Mouse (Mus musculus): Measurements from ENCODE around the gene Lrrc47. TPM values are rescaled to one million over a fixed set of nuclear protein-coding genes. Genes with fewer than 3 reads are reported as not detected.
A peak's percentile ranks its signal among the peaks of the same experiment; 100 is the strongest.

The Lrrc47 gene
- polyA plus RNA-seq, 1 experiment from 2014 or later: 22.7 TPM

DNA sequence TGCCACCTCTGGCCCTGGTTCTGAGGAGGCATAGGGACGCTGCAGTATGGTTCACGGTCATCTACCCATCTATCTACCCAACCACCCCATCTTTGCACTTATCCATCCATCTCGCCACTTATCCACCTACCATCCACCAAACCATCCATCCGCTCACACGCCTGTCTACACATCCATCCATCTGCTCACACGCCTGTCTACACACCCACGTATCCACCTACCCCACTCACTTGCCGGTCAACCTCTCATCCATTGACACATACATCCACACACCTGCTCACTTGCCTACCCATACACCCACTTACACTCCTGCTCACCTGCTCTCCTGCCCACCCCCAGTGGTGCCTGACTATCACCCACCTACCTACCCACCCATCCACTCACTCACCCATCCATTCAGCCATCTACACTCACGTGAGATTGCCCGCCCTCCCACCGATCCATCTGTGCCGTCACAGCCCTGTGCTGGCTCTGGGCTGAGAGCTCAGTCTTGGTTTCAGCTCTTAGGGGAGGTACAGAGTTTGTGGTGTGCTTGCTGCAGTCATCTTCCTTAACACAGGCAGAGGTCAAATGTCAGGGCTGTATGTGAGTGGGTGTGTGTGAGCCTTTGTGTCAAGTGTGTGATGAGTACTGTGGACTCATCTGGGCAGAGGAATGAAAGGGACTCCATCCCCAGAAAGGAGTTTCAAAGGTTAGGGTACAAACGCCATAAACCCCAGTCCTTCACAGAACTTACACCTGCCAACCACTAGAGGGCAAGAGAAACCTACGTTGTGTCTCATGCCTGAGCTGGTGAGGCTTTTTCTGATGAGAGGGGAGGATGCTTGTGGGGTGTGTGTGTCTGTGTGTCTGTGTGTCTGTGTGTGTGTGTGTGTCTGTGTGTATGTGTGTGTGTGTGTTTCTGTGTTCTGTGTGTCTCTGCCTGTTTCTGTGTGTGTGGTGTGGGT, 53.6 kb downstream of the Lrrc47 start:
- Histone ChIP-seq H3K27ac (no peak overlapping the region), H3K36me3 (ENCODE audit: insufficient read depth, low read length) (no peaks in the 10 kb centered on the region), H3K27me3 (ENCODE audit: insufficient read depth, low read length) (0 out of 2 replicates have a peak, but pooled peaks cover under 1% of the 10 kb centered on the region), H3K4me3 (replicated peaks; ENCODE audit: low read depth, low read length) (no peak overlapping the region), H3K9ac (ENCODE audit: low read depth, low read length) (no peak overlapping the region), H3K4me1 (replicated peaks; ENCODE audit: insufficient read depth, low read length) (no peaks in the 10 kb centered on the region), H3K4me2 (ENCODE audit: low read length) (no peak overlapping the region), H3K9me3 (replicated peaks; ENCODE audit: low read length) (no peaks in the 10 kb centered on the region)
- 59% methylated on average over 14 of the region's 14 CpGs for WGBS
- DNase-seq (ENCODE audit: low spot score) (peak; percentile 78), ATAC-seq (replicated peaks; ENCODE audit: low FRiP score, low read depth) (no peak)
- TF ChIP-seq CTCF (IDR thresholded peaks at IDR 0.05; ENCODE audit: low read depth): peak; percentile 95

DNA sequence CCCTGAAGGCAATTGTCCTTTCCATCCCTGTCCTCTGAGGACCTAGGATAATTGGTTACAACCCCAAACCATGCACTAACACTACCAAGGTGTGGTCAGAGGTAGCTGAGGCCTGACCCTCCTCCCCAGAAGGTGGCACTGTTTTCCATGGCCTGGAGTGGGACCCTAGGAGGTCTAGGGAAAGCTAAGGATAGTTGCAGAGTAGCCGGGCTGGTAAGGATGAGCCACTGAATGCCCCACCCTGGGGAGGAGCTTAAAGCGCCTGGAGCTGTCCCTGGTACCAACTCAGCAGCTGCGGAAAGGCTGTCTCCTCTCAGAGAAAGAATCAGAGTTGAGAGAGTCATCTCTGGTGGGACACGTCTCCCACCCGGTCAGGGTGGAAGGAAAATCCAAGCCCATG, 59.4 kb downstream of the Lrrc47 start:
- Histone ChIP-seq H3K4me1 (replicated peaks; ENCODE audit: insufficient read depth, low read length) (no peaks in the 10 kb centered on the region), H3K9me3 (replicated peaks; ENCODE audit: low read length) (no peaks in the 10 kb centered on the region), H3K27ac (no peak overlapping the region), H3K4me2 (ENCODE audit: low read length) (no peak overlapping the region), H3K9ac (ENCODE audit: low read depth, low read length) (no peak overlapping the region), H3K4me3 (replicated peaks; ENCODE audit: low read depth, low read length) (no peak overlapping the region), H3K27me3 (ENCODE audit: insufficient read depth, low read length) (peaks cover 8% of the 10 kb centered on the region; the same call in 1 of the 2 replicates), H3K36me3 (ENCODE audit: insufficient read depth, low read length) (no peaks in the 10 kb centered on the region)
- DNase-seq (ENCODE audit: low spot score): peak; percentile 83
- TF ChIP-seq CTCF (IDR thresholded peaks at IDR 0.05; ENCODE audit: low read depth): peak; percentile 73
- WGBS: 1% methylated on average over 5 of the region's 5 CpGs
- no peak; the same call in 1 of the 2 replicates for ATAC-seq (replicated peaks; ENCODE audit: low FRiP score, low read depth)

Other genes with a start within 250 kb of the Lrrc47 start
- gene A430005L14Rik, start 54.5 kb upstream of the Lrrc47 start, polyA plus RNA-seq (2015; fragmentation: Nextera tagmentation; extraction: Ambion mirVana): 93.3 and 94.8 TPM in 2 replicates
- gene Dffb, start 36.6 kb upstream of the Lrrc47 start, polyA plus RNA-seq (2015; fragmentation: Nextera tagmentation; extraction: Ambion mirVana): 9.7 and 10.7 TPM in 2 replicates
- 8.7 and 10.9 TPM in 2 replicates for gene Cep104, start 36.5 kb upstream of the Lrrc47 start, polyA plus RNA-seq (2015; fragmentation: Nextera tagmentation; extraction: Ambion mirVana)
- 98.9 and 100.0 TPM in 2 replicates for gene Smim1, start 14.5 kb downstream of the Lrrc47 start, polyA plus RNA-seq (2015; fragmentation: Nextera tagmentation; extraction: Ambion mirVana)
- gene Ccdc27, start 30.9 kb downstream of the Lrrc47 start, polyA plus RNA-seq (2015; fragmentation: Nextera tagmentation; extraction: Ambion mirVana): 0.05 and 0.08 TPM in 2 replicates
- gene Trp73, start 128.5 kb downstream of the Lrrc47 start, polyA plus RNA-seq (2015; fragmentation: Nextera tagmentation; extraction: Ambion mirVana): 0.25 and 0.26 TPM in 2 replicates
- 28.5 and 31.8 TPM in 2 replicates for gene Wrap73, start 130.6 kb downstream of the Lrrc47 start, polyA plus RNA-seq (2015; fragmentation: Nextera tagmentation; extraction: Ambion mirVana)
- 154 and 172 TPM in 2 replicates for gene Tprgl, start 148.9 kb downstream of the Lrrc47 start, polyA plus RNA-seq (2015; fragmentation: Nextera tagmentation; extraction: Ambion mirVana)
- gene Megf6, start 159.0 kb downstream of the Lrrc47 start, polyA plus RNA-seq (2015; fragmentation: Nextera tagmentation; extraction: Ambion mirVana): 5.0 and 5.8 TPM in 2 replicates

Measured in kidney, postnatal 0 days (tissue).